Mouse (Mus musculus): Measurements from ENCODE around the gene Ccdc50.

GRCm38 (mm10) chr16:27349878-27350532 is 38.7 kb upstream of the Ccdc50 start:
- TF ChIP-seq CTCF (IDR thresholded peaks at IDR 0.05; ENCODE audit: control insufficient read depth, insufficient read depth, insufficient replicate concordance, low read depth, low read length) (no peak), POLR2A (IDR thresholded peaks at IDR 0.05; ENCODE audit: control insufficient read depth, low read depth, low read length) (no peak)

Measured in testis, adult 2 months (tissue).